Mouse (Mus musculus): ENCODE measurements around the gene D2hgdh. TPM values are rescaled to one million over a fixed set of nuclear protein-coding genes. Genes with fewer than 3 reads are reported as not detected.

Gene D2hgdh
- 8.7 and 15.9 TPM in 2 replicates for polyA plus RNA-seq (2012; rRNA removed)

- WGBS, result 8% methylated on average over 10 of the region's 10 CpGs
- DNase-seq (ENCODE audit: low read depth, low spot score), result no peak
Observed at GRCm38 (mm10) chr1:93824609-93825008, at the start of gene D2hgdh. Gene D2hgdh (plus strand): TSS chr1:93824909.

- 98% methylated on average over 5 of the region's 5 CpGs for WGBS
- DNase-seq (ENCODE audit: low read depth, low spot score), result no peak
Observed at GRCm38 (mm10) chr1:93776686-93777085, 48.0 kb upstream of the D2hgdh start.

- no peak for DNase-seq (ENCODE audit: low read depth, low spot score)
- 80% methylated on average over 2 of the region's 2 CpGs for WGBS
Observed at GRCm38 (mm10) chr1:93786912-93787311, 37.8 kb upstream of the D2hgdh start.

- WGBS, result 87% methylated on average over 8 of the region's 8 CpGs
- no peak for DNase-seq (ENCODE audit: low read depth, low spot score)
Observed at GRCm38 (mm10) chr1:93794526-93794925, 30.2 kb upstream of the D2hgdh start.

- no peak for DNase-seq (ENCODE audit: low read depth, low spot score)
- WGBS, result 83% methylated on average over 8 of the region's 8 CpGs
Observed at GRCm38 (mm10) chr1:93795886-93796285, 28.8 kb upstream of the D2hgdh start.

GRCm38 (mm10) chr1:93800670-93801503 lies 23.8 kb upstream of the D2hgdh start:
- 68% methylated on average over 21 of the region's 21 CpGs for WGBS
- DNase-seq (ENCODE audit: low read depth, low spot score), result no peak

- WGBS, result under 1% methylated on average over 42 of the region's 42 CpGs
- peak; percentile 94 for DNase-seq (ENCODE audit: low read depth, low spot score)
Observed at GRCm38 (mm10) chr1:93801741-93802238, 22.9 kb upstream of the D2hgdh start, which contains the start of gene Dtymk. Gene Dtymk (minus strand): TSS chr1:93801934.

- WGBS, result 49% methylated on average over 5 of the region's 5 CpGs
Observed at GRCm38 (mm10) chr1:93802771-93803170, 21.9 kb upstream of the D2hgdh start.

GRCm38 (mm10) chr1:93803556-93804507 lies 20.9 kb upstream of the D2hgdh start, which contains the start of gene Ing5:
Gene Ing5 (plus strand): TSS chr1:93803965.
- peak; percentile 92 for DNase-seq (ENCODE audit: low read depth, low spot score)
- WGBS, result under 1% methylated on average over 94 of the region's 94 CpGs

More at GRCm38 (mm10) chr1:93802771-93803170, 21.9 kb upstream of the D2hgdh start:
- no peak for DNase-seq (ENCODE audit: low read depth, low spot score)

GRCm38 (mm10) chr1:93804818-93805217 lies 19.9 kb upstream of the D2hgdh start:
- DNase-seq (ENCODE audit: low read depth, low spot score), result no peak
- WGBS, result 68% methylated on average over 4 of the region's 4 CpGs

GRCm38 (mm10) chr1:93805221-93805951 lies 19.3 kb upstream of the D2hgdh start:
- DNase-seq (ENCODE audit: low read depth, low spot score), result no peak
- 44% methylated on average over 5 of the region's 5 CpGs for WGBS

- WGBS, result 94% methylated on average over 4 of the region's 4 CpGs
- DNase-seq (ENCODE audit: low read depth, low spot score), result no peak
Observed at GRCm38 (mm10) chr1:93808871-93809270, 15.8 kb upstream of the D2hgdh start.

GRCm38 (mm10) chr1:93810011-93810410 lies 14.7 kb upstream of the D2hgdh start:
- 98% methylated on average over 3 of the region's 3 CpGs for WGBS

GRCm38 (mm10) chr1:93811495-93812039 lies 13.1 kb upstream of the D2hgdh start:
- WGBS, result 88% methylated on average over 8 of the region's 8 CpGs
- no peak for DNase-seq (ENCODE audit: low read depth, low spot score)

More at GRCm38 (mm10) chr1:93810011-93810410, 14.7 kb upstream of the D2hgdh start:
- no peak for DNase-seq (ENCODE audit: low read depth, low spot score)

GRCm38 (mm10) chr1:93817823-93818532 lies 6.7 kb upstream of the D2hgdh start:
- WGBS, result 90% methylated on average over 8 of the region's 8 CpGs
- no peak for DNase-seq (ENCODE audit: low read depth, low spot score)

GRCm38 (mm10) chr1:93818722-93819121 lies 6.0 kb upstream of the D2hgdh start:
- WGBS, result 87% methylated on average over 7 of the region's 7 CpGs

GRCm38 (mm10) chr1:93823796-93824495 lies 763 bp upstream of the D2hgdh start:
- no peak for DNase-seq (ENCODE audit: low read depth, low spot score)
- WGBS, result 63% methylated on average over 3 of the region's 3 CpGs

More at GRCm38 (mm10) chr1:93818722-93819121, 6.0 kb upstream of the D2hgdh start:
- DNase-seq (ENCODE audit: low read depth, low spot score), result no peak
